Mouse (Mus musculus) 3T3-L1 (cell line): ENCODE results near the gene Gm14443.
"Not testable (repeated sequence)": the region's sequence is repeated elsewhere in the genome, so short reads cannot be mapped to it uniquely, and the experiment has no call there.

Experiments
- DNase-seq: peaks from one replicate; pipeline ENCODE4 v3.0.0-alpha.2; 2015; ENCODE audit warnings: low read depth, low spot score

Gene Gm14443

DNA sequence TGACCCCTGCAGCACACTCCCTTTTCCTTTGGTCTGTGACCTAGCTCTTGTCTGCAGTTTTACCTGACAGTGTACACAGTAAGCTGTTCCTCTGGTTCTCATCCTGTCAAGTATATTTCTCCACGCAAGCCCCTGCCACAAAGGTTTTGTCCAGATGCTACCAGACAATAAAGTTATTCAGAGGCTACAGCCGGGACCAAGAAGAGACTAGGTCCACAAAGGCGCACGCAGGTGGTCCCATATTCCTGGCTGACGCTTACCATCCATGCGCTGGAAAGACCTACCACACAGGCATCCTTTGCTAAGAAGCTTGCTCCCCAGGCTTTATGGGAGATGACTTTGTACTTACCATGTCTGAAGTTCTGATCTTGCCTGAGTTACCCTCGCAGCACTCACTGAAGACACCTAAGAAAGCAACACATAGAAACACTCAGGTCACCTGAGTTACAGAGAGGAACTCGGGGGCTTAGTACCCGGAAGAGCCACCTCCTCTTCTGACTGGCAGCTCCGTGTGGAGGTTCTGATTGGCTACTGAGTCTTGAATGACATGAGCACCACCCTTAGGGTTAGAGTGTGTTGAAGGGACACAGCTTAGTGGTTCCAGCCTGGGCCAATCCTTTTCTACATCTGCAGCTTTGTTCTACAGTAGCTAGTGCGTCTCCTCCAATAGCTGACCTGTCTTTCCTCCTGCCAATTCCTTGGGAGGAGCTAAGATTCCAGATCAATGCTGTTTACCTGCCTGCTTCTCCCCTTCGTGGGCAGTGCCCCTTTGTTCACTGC lies at the start of gene Gm14443:
Gene Gm14443 (minus strand): TSS at position 471 of the 780 bp plus-strand sequence.
- peak; percentile 97 for DNase-seq

GRCm38 (mm10) chr2:175206732-175207131 lies 31.1 kb upstream of the Gm14443 start, which contains the start of gene Gm14391:
Gene Gm14391 (minus strand): TSS chr2:175206917.
- not testable (repeated sequence) for DNase-seq

- not testable (repeated sequence) for DNase-seq
Measured at GRCm38 (mm10) chr2:175179008-175179407, 3.3 kb upstream of the Gm14443 start.

DNA sequence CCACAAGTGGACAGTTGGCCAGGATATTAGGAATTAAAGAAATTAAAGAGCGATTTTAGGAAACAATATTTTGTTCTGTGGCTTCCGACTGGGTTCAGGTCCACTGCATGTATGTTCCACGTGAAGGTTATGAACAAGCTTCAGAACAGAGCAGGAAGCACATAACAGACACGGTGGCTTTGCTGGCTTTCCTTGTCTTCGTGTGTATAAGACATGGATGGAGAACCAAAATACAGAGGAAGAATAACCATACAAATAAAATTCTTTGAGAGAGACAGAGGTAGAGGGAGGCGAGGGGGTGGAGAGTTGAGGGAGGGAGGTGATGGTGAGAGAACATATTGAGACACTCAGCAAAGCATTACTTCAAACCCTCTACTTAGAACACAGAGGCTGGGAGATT lies 641 bp upstream of the Gm14443 start:
- DNase-seq = no peak

DNA sequence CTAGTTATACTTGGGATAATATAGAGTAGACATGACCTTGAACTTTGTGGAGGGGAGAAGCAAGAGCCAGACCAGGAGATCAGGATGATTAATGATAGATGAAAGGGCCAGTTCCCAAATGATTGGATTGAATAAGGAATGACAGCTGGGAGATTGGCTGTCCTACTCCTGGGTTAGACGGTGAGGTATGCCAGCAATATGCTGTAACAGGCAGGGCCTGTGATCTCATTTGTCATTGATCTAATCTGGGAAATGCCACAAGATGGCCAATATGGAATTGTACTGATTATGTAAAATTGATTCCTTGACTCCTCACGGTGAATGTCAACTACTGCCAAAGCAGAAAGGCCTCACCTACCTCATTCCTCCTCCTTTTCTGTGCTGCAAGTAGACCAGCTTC lies 1.6 kb downstream of the Gm14443 start:
- DNase-seq = not testable (repeated sequence)

- not testable (repeated sequence) for DNase-seq
Measured at GRCm38 (mm10) chr2:175172906-175173595, 2.6 kb downstream of the Gm14443 start.

DNA sequence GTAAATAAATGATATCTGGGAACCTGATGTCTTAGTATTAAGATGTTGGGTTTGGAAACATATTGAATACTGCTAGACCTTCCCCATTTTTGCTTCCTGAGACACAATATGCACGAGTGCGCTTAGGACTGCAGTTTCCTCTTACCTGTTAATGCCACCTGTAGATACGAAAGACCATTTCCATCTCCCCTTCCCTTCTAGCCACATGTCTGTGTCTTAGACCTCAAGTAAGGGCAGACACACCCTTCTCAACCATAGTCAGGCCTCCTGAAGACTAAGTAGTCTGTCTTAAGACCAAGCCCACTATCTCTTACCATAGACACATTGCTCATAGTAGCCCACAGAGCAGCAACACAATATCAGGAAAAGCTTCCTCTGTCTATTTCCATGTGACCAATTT lies 3.5 kb downstream of the Gm14443 start:
- no peak for DNase-seq

DNA sequence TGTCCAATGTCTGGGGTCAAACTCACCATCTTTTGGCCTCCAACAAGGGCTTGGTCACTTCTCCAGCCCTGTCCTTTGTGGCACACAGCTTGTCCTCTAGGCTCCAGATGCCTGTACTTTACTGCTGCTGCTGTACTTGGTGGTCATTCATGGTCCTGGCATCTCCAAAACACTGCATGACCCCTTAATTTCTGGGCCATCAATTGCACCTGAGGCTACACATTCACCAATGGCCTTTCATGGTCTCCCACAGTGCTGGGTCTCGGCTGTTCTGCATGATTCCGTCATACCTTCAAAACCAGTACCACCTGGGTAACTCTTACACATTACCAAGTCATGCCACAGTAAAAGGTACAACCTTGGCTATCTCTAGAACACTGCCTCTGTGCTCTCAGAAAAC lies 8.8 kb downstream of the Gm14443 start:
- not testable (repeated sequence) for DNase-seq

- not testable (repeated sequence) for DNase-seq
Measured at GRCm38 (mm10) chr2:175165110-175165509, 10.6 kb downstream of the Gm14443 start.

- DNase-seq = not testable (repeated sequence)
Measured at GRCm38 (mm10) chr2:175161438-175161837, 14.2 kb downstream of the Gm14443 start.

- DNase-seq = no peak
Measured at GRCm38 (mm10) chr2:175158642-175159041, 17.0 kb downstream of the Gm14443 start.

DNA sequence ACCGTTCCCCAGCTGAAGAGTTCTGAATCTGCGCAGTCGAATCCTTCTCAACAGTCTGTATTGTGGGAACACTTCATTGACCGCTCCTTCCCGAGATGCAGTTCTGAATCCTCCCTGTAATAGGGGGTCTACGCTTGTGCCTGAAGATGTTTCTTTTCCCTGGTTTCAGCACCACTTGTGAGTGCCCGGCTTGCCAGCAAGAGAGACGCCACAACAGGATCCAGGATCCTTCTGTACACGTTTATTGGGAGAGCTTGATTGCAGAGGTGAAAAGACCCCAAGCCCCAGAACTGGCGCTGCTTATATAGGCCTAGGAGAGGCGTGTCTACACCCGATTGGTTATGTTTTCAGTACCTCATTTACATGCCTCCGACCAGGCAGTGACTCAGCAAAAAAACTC lies 19.0 kb downstream of the Gm14443 start:
- no peak for DNase-seq

GRCm38 (mm10) chr2:175141993-175142295 lies 33.7 kb downstream of the Gm14443 start, which contains the start of gene Gm14399:
Gene Gm14399 (minus strand): TSS chr2:175142012.
- not testable (repeated sequence) for DNase-seq

- DNase-seq = not testable (repeated sequence)
Measured at GRCm38 (mm10) chr2:175141118-175141992, 34.3 kb downstream of the Gm14443 start.

DNA sequence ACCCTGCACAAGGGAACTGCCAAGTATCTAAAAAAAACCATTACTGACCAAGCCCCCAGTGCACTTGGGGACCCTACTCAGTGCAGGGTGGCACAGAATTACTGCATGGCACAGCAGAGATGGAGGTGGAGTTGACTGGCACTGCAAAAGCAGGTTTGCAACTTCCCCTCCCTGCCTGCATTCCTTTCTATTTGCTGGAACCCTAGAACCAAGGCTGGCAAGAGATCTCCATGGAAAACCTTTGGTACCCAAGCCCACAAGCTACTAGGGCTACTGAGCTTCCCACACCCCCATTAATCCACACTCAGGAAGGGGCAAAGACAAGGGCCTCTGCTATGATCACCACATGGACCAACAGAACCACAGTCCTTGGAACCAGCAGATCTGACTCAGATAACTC lies 35.0 kb downstream of the Gm14443 start:
- not testable (repeated sequence) for DNase-seq
